Mouse (Mus musculus): Measurements from ENCODE around the gene Exosc6.
A peak's percentile ranks its signal among the peaks of the same experiment; 100 is the strongest.
"Not testable (repeated sequence)": the region's sequence is repeated elsewhere in the genome, so short reads cannot be mapped to it uniquely, and the experiment has no call there.

The Exosc6 gene

GRCm38 (mm10) chr8:111062072-111062757 is 6.1 kb downstream of the Exosc6 start:
- DNase-seq, result peak; percentile 98

- DNase-seq, result no peak
Measured at GRCm38 (mm10) chr8:111062893-111063292, 6.8 kb downstream of the Exosc6 start.

- DNase-seq, result no peak
Measured at GRCm38 (mm10) chr8:111066308-111066707, 10.2 kb downstream of the Exosc6 start.

GRCm38 (mm10) chr8:111067439-111067838 is 11.3 kb downstream of the Exosc6 start:
- DNase-seq, result no peak

- DNase-seq, result not testable (repeated sequence)
Measured at GRCm38 (mm10) chr8:111068660-111069059, 12.5 kb downstream of the Exosc6 start.

GRCm38 (mm10) chr8:111075926-111076325 is 19.8 kb downstream of the Exosc6 start:
- no peak for DNase-seq

- no peak for DNase-seq
Measured at GRCm38 (mm10) chr8:111079461-111079860, 23.3 kb downstream of the Exosc6 start.

- DNase-seq, result no peak
Measured at GRCm38 (mm10) chr8:111079861-111080271, 23.7 kb downstream of the Exosc6 start.

- no peak for DNase-seq
Measured at GRCm38 (mm10) chr8:111081580-111082258, 25.6 kb downstream of the Exosc6 start.

- not testable (repeated sequence) for DNase-seq
Measured at GRCm38 (mm10) chr8:111083936-111084335, 27.8 kb downstream of the Exosc6 start.

GRCm38 (mm10) chr8:111090126-111090525 is 34.0 kb downstream of the Exosc6 start:
- DNase-seq, result peak; percentile 93

- DNase-seq, result no peak
Measured at GRCm38 (mm10) chr8:111091706-111092105, 35.6 kb downstream of the Exosc6 start.

- not testable (repeated sequence) for DNase-seq
Measured at GRCm38 (mm10) chr8:111092326-111092725, 36.2 kb downstream of the Exosc6 start, which contains the start of gene Clec18a. TSS of gene Clec18a (minus strand) at chr8:111092426.

GRCm38 (mm10) chr8:111093865-111094718 is 38.0 kb downstream of the Exosc6 start, which contains the start of gene Pdpr:
TSS of gene Pdpr (plus strand) at chr8:111094630.
- DNase-seq, result peak; percentile 99

GRCm38 (mm10) chr8:111094719-111095302 is 38.7 kb downstream of the Exosc6 start:
- not testable (repeated sequence) for DNase-seq

Data from heart, adult 11 months (tissue).